Mouse (Mus musculus): Measurements from ENCODE around the gene Ccdc148.

Ccdc148 gene

DNA sequence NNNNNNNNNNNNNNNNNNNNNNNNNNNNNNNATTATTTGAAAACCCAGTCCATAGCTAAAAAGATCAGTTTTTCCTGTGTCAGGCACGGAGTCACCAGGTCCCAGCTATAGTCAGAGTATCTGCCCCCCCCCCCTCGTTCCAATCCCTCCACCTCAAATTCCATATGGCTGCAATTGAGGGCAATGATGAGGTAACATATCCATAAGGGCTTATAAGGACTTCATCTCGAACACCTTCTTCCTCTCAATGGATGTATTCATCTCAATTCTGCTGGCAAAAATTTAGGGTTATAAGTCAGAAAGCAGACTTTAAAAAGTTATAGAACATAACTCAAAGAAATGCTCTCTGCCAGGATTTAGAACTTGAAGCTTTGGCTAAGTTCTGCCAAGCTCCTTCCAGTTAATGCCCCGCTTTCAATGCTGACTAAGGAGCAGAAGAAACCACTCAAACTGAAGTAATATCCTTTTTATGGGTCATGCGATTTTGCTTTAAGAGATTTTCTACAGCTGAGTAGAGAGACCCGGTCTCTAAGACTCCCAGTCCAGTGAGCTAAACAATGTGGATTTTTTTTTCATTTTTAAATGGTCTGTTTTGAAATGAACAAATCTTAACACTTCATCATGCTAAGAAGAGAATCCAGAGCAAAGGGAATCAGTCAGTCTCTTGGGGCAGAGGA is 111.6 kb downstream of the Ccdc148 start:
- no peak for DNase-seq (ENCODE audit: low read depth)

DNA sequence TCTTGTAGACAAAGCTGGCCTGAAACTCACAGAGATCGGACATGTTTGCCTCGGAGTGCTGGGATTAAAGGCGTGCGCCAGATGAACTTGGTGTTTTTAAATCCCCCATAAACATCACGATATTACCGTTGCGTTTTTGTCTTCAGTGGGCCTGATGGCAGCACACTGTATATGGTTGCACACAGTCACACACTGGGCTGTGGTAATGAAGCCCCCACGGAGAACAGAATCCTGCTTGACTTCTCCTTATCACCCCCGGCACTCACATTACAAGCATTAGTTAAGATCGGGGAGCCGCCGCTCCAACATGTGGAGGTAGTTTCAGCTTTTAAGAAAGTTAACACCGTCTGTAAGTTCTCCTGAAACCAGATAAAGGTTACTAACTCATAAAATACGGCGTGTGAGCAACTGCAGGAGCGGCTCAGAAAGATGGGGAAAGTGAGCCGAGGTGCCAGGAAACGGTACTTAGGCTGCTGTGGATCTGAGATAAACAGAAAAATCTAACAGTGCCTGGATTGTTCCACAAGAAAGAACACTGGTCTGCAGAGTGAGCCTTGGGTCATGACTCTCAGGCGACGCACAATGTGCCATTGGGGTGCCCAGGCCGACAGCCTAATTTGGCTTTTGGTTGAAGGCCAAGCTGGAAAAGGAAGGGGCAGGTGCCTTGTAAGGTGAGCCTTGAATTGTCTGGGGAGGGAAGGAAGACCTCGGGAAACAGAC is 117.0 kb downstream of the Ccdc148 start:
- DNase-seq (ENCODE audit: low read depth), result no peak

DNA sequence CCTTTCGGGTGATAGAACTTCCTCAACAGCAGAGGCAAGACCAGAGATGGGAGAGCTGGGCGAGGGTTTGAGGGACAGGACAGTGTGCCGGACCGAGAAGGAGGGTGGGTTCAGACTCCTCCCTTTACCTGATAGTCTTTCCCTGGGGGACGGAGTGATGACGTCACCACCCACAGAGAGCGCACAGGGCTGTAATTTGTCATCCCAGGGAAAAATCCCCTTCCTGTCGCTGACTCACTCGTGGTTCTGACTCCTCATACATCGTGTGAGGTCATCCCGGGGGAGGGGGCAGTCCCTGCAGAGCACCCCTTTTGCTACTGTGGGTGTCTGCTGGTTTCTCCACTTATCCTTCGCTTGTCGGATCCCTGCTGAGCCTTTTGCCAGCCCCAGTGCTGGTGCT is 117.9 kb downstream of the Ccdc148 start:
- DNase-seq (ENCODE audit: low read depth), result no peak

DNA sequence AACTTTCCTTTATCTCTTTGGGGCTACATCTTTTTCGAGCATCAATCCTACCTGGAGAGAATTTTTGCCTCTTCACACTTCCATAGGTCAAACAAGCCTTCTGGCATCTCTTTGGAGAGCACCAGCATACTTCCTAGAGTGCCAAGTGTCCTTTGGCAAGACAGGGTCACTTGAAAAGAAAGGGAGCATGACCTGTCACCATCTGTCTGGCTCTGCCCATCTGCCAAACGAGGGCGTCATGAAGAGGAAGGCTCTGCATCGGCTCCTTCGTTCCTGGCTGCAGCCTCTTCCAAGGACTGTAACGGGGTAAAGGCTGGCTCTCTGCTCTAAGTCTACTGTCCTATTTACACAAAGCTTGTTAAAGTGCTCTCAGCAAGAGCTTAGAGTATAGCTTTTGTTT is 124.0 kb downstream of the Ccdc148 start:
- DNase-seq (ENCODE audit: low read depth), result no peak

DNA sequence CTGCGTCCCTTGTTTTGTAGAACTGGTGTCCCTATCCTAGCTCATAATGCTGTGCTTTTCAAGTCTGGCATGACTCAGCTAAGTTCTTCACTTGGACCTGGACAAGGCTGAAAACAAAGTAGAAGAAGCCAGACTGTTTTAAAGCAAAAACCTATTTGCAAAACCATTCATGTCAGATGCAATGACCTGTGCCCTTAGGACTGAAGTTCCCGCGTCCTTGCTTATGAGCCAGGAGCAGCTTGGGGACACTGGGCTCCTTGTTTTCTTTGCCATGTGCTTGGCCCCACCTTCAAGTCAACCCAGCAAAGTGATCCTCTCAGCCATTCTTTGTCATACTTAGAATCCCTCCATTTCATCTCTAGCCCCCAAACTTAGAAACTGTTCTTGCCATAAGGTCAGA is 125.3 kb downstream of the Ccdc148 start:
- DNase-seq (ENCODE audit: low read depth), result no peak

DNA sequence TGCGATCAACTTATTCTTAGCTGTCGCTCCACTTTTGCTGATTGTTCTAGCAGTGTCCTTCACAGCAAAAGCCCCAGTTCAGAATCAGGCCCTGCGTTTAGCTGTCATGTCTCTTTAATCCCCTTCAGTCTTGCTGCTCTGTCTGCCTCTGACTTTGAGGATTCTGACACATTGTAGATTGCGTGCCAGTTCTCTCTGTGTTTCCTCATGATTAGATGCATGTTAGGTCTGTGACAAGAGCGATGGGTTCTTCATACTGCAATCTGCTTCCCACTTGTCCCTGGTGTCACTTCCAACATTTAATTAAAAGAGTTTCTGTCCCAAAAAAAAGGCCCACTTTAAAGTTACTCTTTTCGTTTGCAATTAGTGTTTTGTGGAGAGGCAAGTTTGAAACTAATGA is 126.2 kb downstream of the Ccdc148 start:
- no peak for DNase-seq (ENCODE audit: low read depth)

DNA sequence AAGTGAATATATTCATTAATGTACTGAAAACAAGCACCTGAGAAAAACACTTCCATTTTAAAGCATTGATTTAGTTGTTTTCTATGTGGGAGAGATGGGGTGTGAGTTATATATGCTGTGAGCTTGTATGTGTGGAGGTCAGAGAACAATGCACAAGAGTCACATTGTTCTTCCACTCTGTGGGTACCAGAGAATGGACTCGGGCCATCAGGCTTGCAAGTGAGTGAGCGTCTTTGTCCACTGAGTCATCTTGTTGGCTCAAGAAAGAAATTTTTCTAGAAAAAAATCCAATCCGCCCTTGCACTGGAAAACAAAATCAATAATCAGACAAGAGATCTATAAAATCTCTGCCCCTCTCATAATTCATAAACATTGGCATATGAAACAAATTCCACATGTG is 135.9 kb downstream of the Ccdc148 start:
- DNase-seq (ENCODE audit: low read depth), result no peak

DNA sequence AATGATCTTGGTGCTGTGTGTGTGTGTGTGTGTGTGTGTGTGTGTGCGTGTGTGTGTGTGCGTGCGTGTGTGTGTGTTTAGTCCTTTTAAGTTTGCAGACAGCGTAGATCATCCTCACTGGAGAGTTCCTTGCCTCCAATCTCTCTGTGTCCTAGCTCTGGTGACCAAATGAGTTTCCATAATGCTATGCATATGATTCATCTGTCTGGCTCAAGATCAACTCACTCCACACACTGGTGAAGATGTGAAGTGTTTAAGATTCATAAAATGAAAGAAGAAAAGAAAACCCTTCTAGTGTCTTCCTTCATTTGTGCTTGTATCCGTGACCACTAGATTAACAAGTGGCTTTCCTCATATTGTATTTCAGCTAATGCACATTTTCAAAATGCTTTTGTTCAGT is 153.1 kb downstream of the Ccdc148 start:
- DNase-seq (ENCODE audit: low read depth), result no peak

DNA sequence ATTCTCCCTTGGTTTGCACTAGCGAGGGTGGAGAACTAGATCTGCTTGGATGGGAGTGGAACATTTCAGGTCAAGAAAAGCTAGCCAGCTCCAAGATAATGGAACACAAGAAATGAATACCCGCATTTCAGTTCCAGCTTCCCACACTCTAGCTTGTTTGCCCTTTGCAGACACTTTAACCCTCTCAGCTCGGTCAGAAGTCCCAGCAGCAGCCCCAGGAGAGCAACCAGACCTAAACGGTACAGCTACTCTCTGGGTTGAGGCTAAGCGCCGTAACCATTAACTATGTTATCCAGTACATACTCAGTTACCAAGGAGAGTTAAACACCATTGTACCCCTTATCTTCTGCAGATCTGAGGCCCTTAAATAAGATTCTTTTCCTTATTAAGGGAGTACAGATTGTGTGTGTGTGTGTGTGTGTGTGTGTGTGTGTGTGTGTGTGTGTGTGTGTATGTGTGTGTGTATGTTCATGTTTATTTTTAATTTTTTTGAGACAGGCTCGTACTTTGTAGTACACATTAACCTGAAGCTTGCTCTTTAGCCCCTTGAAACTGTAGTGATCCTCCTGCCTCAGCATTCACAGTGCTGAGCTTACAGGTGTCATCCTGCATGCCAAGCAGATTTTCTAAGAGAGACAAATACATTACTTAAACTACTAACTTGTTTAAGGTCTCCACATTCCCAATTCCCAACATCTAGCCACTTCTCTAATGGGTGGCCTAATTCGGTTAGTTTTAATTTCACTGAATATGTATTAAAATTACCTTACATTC is 153.7 kb downstream of the Ccdc148 start:
- no peak for DNase-seq (ENCODE audit: low read depth)

DNA sequence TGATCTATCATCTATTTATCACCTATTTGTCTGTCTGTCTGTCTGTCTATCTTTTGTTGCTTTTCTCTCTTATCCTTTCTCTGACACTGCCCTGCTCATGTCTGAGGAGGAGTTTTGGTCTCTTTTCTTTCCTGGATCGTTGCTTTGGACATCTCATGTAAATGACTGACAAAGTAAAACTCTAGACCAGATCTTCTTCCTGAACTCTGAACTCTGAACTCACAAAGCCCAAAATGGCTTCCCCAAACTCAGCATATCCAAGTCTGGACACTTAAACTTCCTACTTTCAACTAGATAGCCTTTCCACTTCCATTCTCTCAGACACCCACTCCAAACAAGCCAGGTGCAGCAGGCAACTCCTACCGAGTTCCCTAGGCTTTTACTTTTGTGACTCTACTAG is 163.3 kb downstream of the Ccdc148 start:
- no peak for DNase-seq (ENCODE audit: low read depth)

DNA sequence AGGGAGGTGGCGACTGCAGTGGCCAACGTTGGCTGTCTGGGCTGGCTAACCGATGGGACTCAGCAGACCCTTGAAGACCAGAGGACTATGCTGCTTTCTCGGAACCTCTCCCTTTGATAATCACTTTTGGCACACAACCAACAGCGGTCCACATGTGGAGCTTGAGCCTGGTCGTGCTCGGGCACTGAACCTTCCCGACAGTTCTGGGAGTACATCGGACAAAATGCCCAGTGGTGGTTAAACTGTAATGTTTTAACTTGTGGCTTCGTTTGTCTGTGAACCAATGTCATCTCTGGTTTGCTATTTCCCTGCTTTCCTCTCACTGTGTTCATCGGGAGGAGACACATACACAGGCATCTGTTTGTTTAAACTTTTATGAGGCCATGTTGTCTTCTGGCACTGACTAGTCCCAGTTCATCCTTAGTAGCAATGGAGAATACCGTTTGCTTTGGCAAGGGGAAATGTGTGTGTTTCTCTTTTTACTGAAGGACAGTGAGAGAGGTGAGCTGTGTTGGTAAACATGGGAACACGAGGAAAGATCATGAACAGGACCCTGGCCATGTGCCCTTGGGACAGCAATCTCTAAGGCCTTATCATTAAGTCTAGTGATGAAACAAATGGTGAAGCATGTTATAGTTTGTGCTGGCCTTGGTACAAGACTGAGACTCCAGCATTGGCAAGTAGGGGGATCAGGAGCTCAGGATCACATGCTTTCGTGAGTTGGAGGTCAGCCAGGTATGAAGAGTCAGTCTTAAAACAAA is 167.9 kb downstream of the Ccdc148 start:
- no peak for DNase-seq (ENCODE audit: low read depth)

DNA sequence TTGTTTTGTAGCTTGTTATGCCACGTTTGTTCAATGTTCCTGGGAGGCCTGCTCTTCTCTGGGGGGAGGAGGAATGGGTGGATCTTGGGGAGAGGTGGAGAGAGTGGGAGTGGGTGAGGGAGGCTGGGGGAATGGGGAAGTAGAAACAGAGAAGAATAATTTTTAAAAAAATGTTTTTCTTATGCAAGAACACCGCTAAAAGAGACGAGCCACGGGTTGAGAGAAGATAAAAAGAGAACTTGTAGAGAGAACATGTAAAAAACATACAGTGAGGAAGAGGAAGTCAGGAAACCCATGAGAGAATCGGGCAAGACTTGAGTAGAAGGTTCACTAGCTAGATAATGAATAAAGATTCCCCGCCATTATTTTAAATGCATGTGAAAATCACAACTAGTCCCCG is 182.4 kb downstream of the Ccdc148 start:
- no peak for DNase-seq (ENCODE audit: low read depth)

DNA sequence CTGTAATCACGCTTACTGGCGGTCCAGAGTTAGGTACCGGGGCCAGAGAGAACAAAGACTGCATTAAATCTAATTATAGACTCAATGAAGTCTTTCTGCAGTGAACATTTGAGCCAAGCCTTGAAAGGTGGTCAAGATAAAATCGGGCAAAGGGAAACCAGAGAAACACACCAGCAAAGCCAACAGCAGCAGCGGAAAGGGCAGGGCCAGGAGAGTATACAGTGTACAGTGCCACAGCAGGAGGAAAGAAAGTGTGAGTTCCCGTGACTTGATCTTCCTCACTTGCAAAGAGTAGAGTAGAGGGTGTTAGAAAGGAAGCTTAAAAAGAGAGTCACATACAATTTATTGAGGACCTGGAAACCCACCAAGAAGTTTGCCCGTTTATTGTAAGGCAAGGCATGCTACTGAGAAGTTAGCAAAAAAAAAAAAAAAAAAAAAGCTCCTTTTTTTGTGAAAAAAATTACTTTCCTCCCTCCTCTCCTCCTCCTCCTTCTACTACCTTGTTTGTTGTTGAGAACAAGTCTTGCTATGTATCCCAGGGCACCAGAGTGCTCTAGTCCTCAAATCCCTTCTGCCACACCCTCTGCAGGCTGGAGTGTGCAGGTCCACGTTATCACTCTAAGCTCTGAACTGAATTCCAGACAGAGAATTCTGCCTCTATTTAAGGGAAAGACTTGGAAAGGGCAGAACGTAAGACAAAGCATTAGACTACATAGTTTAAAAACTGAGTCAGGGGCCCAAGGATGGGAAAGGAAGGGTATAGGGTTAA is 188.8 kb downstream of the Ccdc148 start:
- no peak for DNase-seq (ENCODE audit: low read depth)

DNA sequence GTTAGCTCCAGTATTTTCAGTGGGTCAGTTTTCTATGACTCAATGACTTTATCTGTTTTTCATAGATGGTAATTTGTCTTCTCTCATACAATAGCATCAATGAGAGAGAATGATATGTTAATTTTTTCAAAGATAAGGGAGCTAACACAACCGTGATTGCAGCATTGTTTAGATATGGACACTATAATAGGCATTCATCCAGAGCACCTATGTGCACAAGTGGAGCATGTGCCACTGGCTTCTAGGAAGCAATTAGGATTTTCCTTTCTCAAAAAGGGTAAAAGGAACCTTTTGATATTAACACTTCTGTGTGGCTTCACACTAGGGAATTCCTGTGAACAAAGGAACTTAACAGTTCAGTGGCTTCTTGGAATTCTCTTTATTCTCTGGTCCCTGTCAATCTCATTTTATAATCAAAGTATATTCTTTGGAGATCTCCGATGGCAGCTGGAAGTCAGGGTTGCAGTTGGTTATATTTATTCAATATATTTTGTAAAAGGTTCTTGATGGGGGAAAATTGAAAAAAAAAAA is 203.6 kb downstream of the Ccdc148 start:
- DNase-seq (ENCODE audit: low read depth), result no peak

DNA sequence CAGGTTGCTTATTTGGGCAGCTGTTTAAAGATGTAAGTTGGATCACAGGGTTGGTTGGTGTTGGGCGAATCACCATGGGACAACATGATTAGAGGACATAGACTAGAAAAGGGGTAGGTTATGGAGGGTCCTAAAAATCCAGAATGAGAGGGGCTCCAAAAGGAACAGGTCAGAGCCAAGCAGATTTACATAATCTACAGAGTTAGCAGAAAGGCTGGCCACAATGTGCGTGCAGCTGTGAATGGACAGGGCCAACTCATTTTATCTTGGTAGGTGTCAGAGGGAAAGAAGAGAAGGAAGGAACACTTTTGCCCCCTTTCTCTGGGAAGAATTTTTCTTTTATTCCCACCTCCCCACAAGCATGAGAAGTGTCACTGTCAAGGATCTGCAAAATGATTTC is 204.1 kb downstream of the Ccdc148 start:
- no peak for DNase-seq (ENCODE audit: low read depth)

DNA sequence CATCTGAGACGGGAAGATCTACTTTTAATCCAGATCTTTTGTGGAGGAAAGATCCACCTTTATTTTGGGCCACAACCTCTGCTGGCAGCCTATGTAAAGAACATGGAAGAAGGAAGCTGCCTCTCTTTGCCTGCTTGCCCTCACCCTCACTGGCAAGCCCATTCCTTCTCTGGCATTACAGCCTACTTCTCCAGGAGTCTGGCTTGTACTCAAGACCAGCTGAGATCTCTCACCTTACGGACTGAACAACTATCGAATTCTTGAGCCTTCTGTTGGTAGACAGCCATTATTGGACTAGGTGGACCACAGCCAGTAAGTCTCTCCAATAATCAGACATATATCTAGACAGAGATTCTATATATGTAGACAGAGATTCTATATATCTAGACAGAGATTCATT is 208.4 kb downstream of the Ccdc148 start:
- DNase-seq (ENCODE audit: low read depth), result no peak

DNA sequence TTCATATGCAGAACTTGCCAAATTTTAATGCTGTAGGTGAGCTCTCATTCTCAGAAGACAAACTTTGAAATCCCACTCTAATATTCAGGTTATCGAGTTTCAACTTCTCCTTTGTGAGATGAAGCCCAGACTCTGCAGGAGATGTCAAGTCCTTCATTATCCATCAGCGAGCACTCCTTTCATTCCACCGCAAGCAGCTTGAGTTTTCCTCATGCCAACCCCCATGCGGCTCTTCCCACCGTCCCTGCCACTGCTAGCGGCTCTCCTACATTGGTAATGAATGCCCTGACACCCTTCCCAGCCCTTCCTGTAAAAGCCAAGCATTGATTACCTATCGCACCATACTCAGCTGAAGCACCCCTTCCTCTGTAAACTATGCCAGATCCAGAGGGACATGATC is 211.7 kb downstream of the Ccdc148 start:
- no peak for DNase-seq (ENCODE audit: low read depth)

DNA sequence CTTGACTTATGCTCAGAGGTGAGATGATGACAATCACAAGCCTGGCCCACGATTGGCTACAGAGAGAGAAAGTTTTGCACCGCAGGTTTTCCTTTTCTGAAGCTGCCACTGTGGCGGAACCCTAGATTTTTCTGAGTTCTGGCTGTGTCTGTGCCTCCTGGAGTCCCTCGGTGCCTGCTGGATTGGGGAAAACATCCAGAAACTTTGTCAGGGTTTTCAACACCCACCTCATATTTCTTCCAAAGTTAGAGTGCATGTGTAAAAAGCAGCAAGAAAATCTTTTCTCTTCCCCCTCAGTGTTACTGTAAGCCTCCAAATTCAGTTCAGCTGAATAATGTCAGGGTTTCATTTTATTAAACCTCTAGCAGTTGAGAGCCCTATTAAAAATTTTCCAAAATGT is 219.1 kb downstream of the Ccdc148 start:
- no peak for DNase-seq (ENCODE audit: low read depth)

DNA sequence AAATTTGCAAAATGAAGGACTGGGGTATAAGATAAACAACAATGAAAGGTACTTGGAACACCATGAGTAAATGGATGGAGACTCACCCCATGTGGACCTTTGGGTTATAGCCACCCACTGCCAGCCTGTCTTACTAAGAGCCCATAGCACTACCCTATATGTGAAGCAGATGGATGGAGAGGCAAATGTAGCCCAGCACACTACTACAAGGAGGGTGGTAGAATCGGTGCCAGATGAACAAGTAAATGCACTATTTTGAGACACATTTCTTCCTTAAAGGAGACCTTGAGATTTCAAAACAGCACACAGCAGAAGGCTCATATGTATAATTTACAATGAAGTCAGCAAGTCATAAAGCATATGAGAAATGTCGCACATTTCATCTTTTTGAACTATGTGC is 234.9 kb downstream of the Ccdc148 start:
- no peak for DNase-seq (ENCODE audit: low read depth)

DNA sequence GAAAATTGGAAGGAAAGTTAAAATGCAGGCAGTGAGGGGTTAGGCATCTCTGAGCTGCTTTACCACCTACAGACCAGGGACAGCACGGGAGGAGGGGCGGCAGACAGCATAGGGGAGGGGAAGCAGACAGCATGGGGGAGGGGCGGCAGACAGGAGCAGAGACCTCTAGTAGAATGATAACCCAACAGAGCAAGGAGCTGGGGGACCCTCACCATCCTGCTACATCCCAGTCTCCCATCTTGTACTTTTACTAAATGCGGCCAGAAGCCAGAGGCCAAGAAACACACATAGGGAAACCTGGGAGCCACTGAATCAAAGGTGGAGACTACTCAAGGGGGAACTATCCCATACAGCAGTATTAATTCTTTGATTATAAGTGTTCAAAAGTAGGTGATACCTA is 242.1 kb downstream of the Ccdc148 start:
- no peak for DNase-seq (ENCODE audit: low read depth)

DNA sequence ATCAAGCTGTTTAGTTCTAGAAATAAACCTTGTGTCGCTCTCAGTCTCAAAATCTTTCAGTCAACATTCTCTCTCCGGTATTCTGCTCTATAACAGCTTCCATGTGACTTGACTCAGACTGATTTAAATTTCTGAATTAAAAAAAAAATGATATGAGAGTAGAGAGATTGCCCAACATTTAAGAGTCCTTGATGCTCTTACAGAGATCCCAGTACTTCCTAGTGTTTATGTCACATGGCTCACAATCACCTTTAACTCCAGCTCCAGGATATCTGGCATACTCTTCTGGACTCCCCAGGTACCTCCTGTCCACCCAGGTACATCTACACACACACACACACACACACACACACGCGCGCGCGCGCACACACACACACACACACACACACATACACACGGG is 248.1 kb downstream of the Ccdc148 start:
- no peak for DNase-seq (ENCODE audit: low read depth)

Data from naive thymus-derived CD4-positive, alpha-beta T cell, adult 2 months (primary cell).